ENCODE assay signal across 7 mouse cellular contexts in the genomic region with DNA sequence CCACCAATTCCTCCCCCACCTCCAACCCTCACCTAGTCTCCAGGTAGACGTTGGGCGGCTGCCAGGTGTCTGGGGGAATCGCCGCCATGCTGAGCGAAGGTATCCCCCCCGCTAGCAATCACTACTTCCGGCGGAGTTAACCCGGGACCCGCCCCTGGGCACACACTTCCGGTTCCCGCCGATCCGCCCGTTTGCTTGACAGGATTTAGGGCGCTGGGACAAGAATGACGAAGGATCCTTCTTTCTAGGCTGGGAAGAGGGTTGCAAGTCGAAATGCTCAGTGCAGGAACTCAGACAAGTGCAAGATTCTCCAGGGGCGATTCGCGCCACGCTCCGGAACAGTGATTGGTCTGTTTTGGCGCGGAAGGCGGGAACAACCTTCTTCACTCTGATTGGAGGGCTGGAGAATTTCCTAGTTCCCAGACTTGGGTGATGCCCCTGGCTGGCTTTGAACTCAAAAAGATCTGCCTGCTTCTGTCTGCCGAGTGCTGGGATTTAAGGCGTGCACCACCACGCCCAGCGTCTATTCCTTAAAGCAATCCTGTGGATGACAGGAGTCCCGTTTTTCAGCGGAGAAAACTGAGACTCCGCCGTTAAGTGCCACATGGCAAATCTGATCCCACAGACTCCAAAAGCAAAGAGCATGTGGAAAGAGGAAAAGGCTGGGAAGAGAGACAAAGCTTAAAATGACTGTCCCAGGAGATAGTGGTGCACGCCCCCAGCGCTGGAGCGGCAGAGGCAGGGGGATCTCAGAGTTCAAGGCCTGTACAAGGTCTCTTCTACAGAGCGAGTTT. TPM values are rescaled to one million over a fixed set of nuclear protein-coding genes. Genes with fewer than 3 reads are reported as not detected.
DNase-seq lines count a peak whose midpoint lies in the region; ATAC-seq and TF ChIP-seq lines count a peak whose summit lies in the region.

Ppil1 (minus strand) TSS at position 347 of the 794 bp plus-strand sequence.

- H3K4me2 ChIP-seq in intestine, embryonic 15.5 days (replicated peaks): peak within 1 kb of the TSS; percentile 74
- peak within 1 kb of the TSS; percentile 76 for H3K4me2 ChIP-seq in midbrain, embryonic 12.5 days (replicated peaks)

- peak within 1 kb of the TSS; percentile 90 for H3K4me3 ChIP-seq in intestine, embryonic 15.5 days (replicated peaks)
- peak within 1 kb of the TSS; percentile 89 for H3K4me3 ChIP-seq in midbrain, embryonic 12.5 days
- peak within 1 kb of the TSS; percentile 80 for H3K4me3 ChIP-seq in small intestine, adult 2 months (ENCODE audit: low read depth, low read length)

- DNase-seq in adrenal gland, adult 8-10 months: peak; percentile 65
- DNase-seq in embryo, embryonic 11 days: peak; percentile 90
- DNase-seq in gastrocnemius, postnatal 36 days: peak; percentile 69 to 82
- peak; percentile 82 for DNase-seq in left cerebral cortex, postnatal 4 days

- H3K36me3 ChIP-seq in intestine, embryonic 15.5 days: 0 out of 2 replicates have a peak, but pooled peaks cover 4% of the 10 kb centered on the region
- H3K36me3 ChIP-seq in midbrain, embryonic 12.5 days: peaks cover 19% of the 10 kb centered on the region
- H3K36me3 ChIP-seq in small intestine, adult 2 months (ENCODE audit: control insufficient read depth, insufficient read depth, low read length): peaks cover 7% of the 10 kb centered on the region

- WGBS in intestine, embryonic 15.5 days: 6% methylated on average over 38 of the region's 38 CpGs
- 8% methylated on average over 38 of the region's 38 CpGs for WGBS in midbrain, embryonic 12.5 days
- WGBS in small intestine, adult 2 months: 6% methylated on average over 38 of the region's 38 CpGs

- ATAC-seq in intestine, embryonic 15.5 days: peak; percentile 72
- peak; percentile 66 for ATAC-seq in midbrain, embryonic 12.5 days (ENCODE audit: low FRiP score, low read depth)

- H3K9me3 ChIP-seq in intestine, embryonic 15.5 days: no peaks in the 10 kb centered on the region
- no peaks in the 10 kb centered on the region for H3K9me3 ChIP-seq in midbrain, embryonic 12.5 days

- peaks cover 31% of the 10 kb centered on the region for H3K4me1 ChIP-seq in intestine, embryonic 15.5 days (replicated peaks)
- peaks cover 37% of the 10 kb centered on the region for H3K4me1 ChIP-seq in midbrain, embryonic 12.5 days
- peaks cover 15% of the 10 kb centered on the region for H3K4me1 ChIP-seq in small intestine, adult 2 months (ENCODE audit: control insufficient read depth, insufficient read depth, insufficient read length, low read length)

- TF ChIP-seq POLR2A in small intestine, adult 2 months (IDR thresholded peaks at IDR 0.05; ENCODE audit: low read depth, low read length): no peak; the same call in none of the 2 replicates

- H3K27ac ChIP-seq in intestine, embryonic 15.5 days: peak within 1 kb of the TSS; percentile 99
- peak within 1 kb of the TSS; percentile 97 for H3K27ac ChIP-seq in midbrain, embryonic 12.5 days (replicated peaks)
- H3K27ac ChIP-seq in small intestine, adult 2 months (ENCODE audit: insufficient read depth, low read depth, low read length): peak within 1 kb of the TSS; percentile 94

- H3K9ac ChIP-seq in intestine, embryonic 15.5 days: peak within 1 kb of the TSS; percentile 81
- H3K9ac ChIP-seq in midbrain, embryonic 12.5 days (replicated peaks): peak within 1 kb of the TSS; percentile 76

- intact Hi-C loops in gastrocnemius, postnatal 36 days (cut with DNase I): loop anchor here (2.0 kb wide), 1 partner anchor 107 kb away; no protein-coding TSS in a partner anchor
- intact Hi-C loops in left cerebral cortex, postnatal 4 days (cut with DNase I): no loop called here

- no peak for TF ChIP-seq CTCF in small intestine, adult 2 months (IDR thresholded peaks at IDR 0.05; ENCODE audit: extremely low read depth, insufficient read length, insufficient replicate concordance, low read depth, low read length)

- H3K27me3 ChIP-seq in intestine, embryonic 15.5 days (replicated peaks): no peaks in the 10 kb centered on the region
- H3K27me3 ChIP-seq in midbrain, embryonic 12.5 days: no peaks in the 10 kb centered on the region
- H3K27me3 ChIP-seq in small intestine, adult 2 months (ENCODE audit: control insufficient read depth, insufficient read depth, low read length): no peaks in the 10 kb centered on the region

RNA-seq across cellular contexts. Expression of gene Ppil1, which starts in this region (rescaled TPM):
- total RNA-seq in adrenal gland, adult 8-10 months (2022): 10 to 100 TPM; 24.3 to 27.2 (median 25.8) TPM
- total RNA-seq in gastrocnemius, postnatal 36 days (2021): 1 to 10 TPM; 5.9 to 6.0 TPM
- 154 and 157 TPM in 2 replicates for polyA plus RNA-seq in intestine, embryonic 15.5 days (2015; fragmentation: Nextera tagmentation; extraction: Ambion mirVana)
- 10 to 100 TPM; 35.1 to 40.5 TPM for total RNA-seq in left cerebral cortex, postnatal 4 days (2021)
- 124 and 129 TPM in 2 replicates for polyA plus RNA-seq in midbrain, embryonic 12.5 days (2016; fragmentation: Nextera tagmentation; extraction: Ambion mirVana)
- 16.3 and 26.0 TPM in 2 replicates for polyA plus RNA-seq in small intestine, adult 2 months (2012; rRNA removed)

Comparison
In these comparisons a context has a peak if more than half of its experiments do, and no peak if none do; other contexts are left out.
1. Peak in every context shown above with its lines: DNase-seq, ATAC-seq, H3K4me3 ChIP-seq and H3K27ac ChIP-seq.